Mouse (Mus musculus): ENCODE measurements at regions not wholly inside any gene's neighbourhood (a gene's known extent, or its start where the extent isn't known, plus 50 kb on each side); places are given as distances from the start of the nearest gene placed in this dataset.
A peak's percentile ranks its signal among the peaks of the same experiment; 100 is the strongest.

DNA sequence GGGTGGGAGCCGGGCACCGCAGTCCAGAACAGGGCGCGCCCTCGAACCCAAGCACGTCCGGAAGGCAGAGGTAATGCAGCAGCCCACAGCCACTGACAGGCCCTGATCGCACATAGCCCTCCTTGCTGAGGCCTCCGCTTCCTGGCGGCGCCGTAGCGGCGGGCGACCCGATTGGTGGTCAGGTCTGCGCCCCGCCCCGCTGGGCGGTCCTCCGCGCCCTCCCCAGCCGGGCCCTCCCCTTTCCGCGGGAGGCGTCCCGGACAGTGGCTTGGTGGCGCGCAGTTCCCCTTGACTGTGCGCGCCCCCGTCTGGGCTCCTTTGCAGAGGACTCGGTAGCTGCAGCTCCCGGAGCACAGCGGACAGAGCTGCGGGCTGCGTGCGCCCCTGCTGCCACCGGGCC lies 375.5 kb upstream of the Asap2 start:
- peak; percentile 90 for DNase-seq
